Mouse (Mus musculus): ENCODE data around the gene Dpm3. TPM values are rescaled to one million over a fixed set of nuclear protein-coding genes. Genes with fewer than 3 reads are reported as not detected.

Gene Dpm3
- polyA plus RNA-seq, 1 experiment from 2014 or later: 88.7 TPM

- 73% methylated on average over 11 of the region's 11 CpGs for WGBS
Observed at GRCm38 (mm10) chr3:89296761-89297396, 37.7 kb downstream of the Dpm3 start.

GRCm38 (mm10) chr3:89298908-89299307, 39.8 kb downstream of the Dpm3 start:
- Histone ChIP-seq H3K9ac (no peak overlapping the region), H3K27me3 (no peaks in the 10 kb centered on the region), H3K36me3 (no peaks in the 10 kb centered on the region), H3K4me1 (replicated peaks) (peaks cover 10% of the 10 kb centered on the region), H3K4me3 (no peak overlapping the region), H3K27ac (no peak overlapping the region), H3K9me3 (replicated peaks) (no peaks in the 10 kb centered on the region), H3K4me2 (peak overlapping the region; percentile 66; the same call in 1 of the 2 replicates)
- WGBS: 80% methylated on average over 6 of the region's 6 CpGs
- no peak for ATAC-seq (replicated peaks; ENCODE audit: insufficient number of reproducible peaks, insufficient read depth, low FRiP score, low read depth)

More at GRCm38 (mm10) chr3:89296761-89297396, 37.7 kb downstream of the Dpm3 start:
- Histone ChIP-seq H3K4me3 (no peak overlapping the region), H3K9ac (no peak overlapping the region), H3K27ac (no peak overlapping the region), H3K9me3 (replicated peaks) (no peaks in the 10 kb centered on the region), H3K27me3 (no peaks in the 10 kb centered on the region), H3K4me1 (replicated peaks) (peaks cover 10% of the 10 kb centered on the region), H3K4me2 (no peak overlapping the region), H3K36me3 (no peaks in the 10 kb centered on the region)
- ATAC-seq (replicated peaks; ENCODE audit: insufficient number of reproducible peaks, insufficient read depth, low FRiP score, low read depth): no peak

DNA sequence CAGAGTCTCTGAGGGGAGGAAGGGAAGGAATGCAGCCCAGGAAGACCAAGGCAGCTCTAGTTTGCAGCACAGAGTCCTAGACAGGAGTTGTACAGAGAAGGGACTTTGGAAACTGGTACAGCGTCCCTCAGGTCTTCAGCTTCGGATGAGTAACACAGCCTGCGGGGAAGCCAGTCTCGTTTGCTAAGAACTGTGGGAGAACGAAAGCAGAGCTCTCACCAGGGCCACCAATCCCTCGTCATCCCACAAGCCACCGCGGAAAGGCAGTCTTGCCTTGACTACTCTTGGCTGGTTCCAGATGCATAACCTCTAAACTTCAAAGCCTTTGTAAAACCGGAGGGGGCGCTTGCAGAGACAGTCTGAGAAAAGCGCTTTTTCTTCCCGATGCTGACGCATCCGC, 40.3 kb downstream of the Dpm3 start:
- Histone ChIP-seq H3K4me2 (peak overlapping the region; percentile 66), H3K4me1 (replicated peaks) (peaks cover 10% of the 10 kb centered on the region), H3K27me3 (no peaks in the 10 kb centered on the region), H3K9ac (peak overlapping the region; percentile 34; the same call in 1 of the 2 replicates), H3K36me3 (no peaks in the 10 kb centered on the region), H3K9me3 (replicated peaks) (no peaks in the 10 kb centered on the region), H3K27ac (no peak overlapping the region), H3K4me3 (peak overlapping the region; percentile 42)
- under 1% methylated on average over 14 of the region's 14 CpGs for WGBS
- no peak for ATAC-seq (replicated peaks; ENCODE audit: insufficient number of reproducible peaks, insufficient read depth, low FRiP score, low read depth)

DNA sequence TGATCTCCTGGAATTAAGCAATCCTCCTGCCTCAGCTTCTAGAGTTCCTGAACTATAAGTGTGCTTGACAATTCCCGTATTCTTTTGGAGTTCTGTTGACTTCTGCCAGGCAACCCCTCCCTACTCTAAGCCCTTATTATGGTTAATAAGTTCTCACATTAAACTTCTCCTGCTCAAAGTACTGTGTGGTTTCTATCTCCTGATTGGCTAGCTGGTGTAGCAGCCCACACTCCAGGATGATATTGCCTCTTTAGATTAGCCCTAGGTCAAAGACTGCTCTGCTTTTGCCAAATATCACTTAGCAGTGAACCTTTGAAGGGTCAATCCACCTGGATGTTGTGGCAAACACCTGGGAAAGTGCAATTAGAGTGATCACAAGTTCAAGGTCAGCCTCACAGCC, 40.9 kb downstream of the Dpm3 start:
- Histone ChIP-seq H3K27me3 (no peaks in the 10 kb centered on the region), H3K9me3 (replicated peaks) (no peaks in the 10 kb centered on the region), H3K4me2 (peak overlapping the region; percentile 66), H3K9ac (0 out of 2 replicates have a peak overlapping the region, but pooled peaks have one; percentile 34), H3K36me3 (no peaks in the 10 kb centered on the region), H3K4me1 (replicated peaks) (peaks cover 10% of the 10 kb centered on the region), H3K27ac (no peak overlapping the region), H3K4me3 (peak overlapping the region; percentile 42)
- 40% methylated on average over 1 of the region's 1 CpGs for WGBS
- no peak for ATAC-seq (replicated peaks; ENCODE audit: insufficient number of reproducible peaks, insufficient read depth, low FRiP score, low read depth)

- no peak for ATAC-seq (replicated peaks; ENCODE audit: insufficient number of reproducible peaks, insufficient read depth, low FRiP score, low read depth)
- 62% methylated on average over 2 of the region's 2 CpGs for WGBS
- H3K9ac ChIP-seq: no peak overlapping the region
Observed at GRCm38 (mm10) chr3:89300514-89300913, 41.4 kb downstream of the Dpm3 start.

GRCm38 (mm10) chr3:89304440-89304839, 45.3 kb downstream of the Dpm3 start:
- ATAC-seq (replicated peaks; ENCODE audit: insufficient number of reproducible peaks, insufficient read depth, low FRiP score, low read depth): no peak
- H3K4me1 ChIP-seq (replicated peaks): peaks cover 9% of the 10 kb centered on the region
- WGBS: 58% methylated on average over 6 of the region's 6 CpGs
- no peak overlapping the region for H3K4me3 ChIP-seq
- no peaks in the 10 kb centered on the region for H3K27me3 ChIP-seq
- H3K4me2 ChIP-seq: no peak overlapping the region
- H3K9me3 ChIP-seq (replicated peaks): no peaks in the 10 kb centered on the region
- no peak overlapping the region for H3K9ac ChIP-seq
- H3K36me3 ChIP-seq: no peaks in the 10 kb centered on the region
- H3K27ac ChIP-seq: no peak overlapping the region

More at GRCm38 (mm10) chr3:89300514-89300913, 41.4 kb downstream of the Dpm3 start:
- Histone ChIP-seq H3K27ac (no peak overlapping the region), H3K27me3 (no peaks in the 10 kb centered on the region), H3K36me3 (no peaks in the 10 kb centered on the region), H3K4me3 (no peak overlapping the region), H3K9me3 (replicated peaks) (no peaks in the 10 kb centered on the region), H3K4me1 (replicated peaks) (peaks cover 10% of the 10 kb centered on the region), H3K4me2 (no peak overlapping the region)

- Histone ChIP-seq H3K27ac (no peak overlapping the region), H3K36me3 (no peaks in the 10 kb centered on the region), H3K9ac (no peak overlapping the region), H3K9me3 (replicated peaks) (no peaks in the 10 kb centered on the region), H3K4me3 (no peak overlapping the region), H3K27me3 (no peaks in the 10 kb centered on the region), H3K4me1 (replicated peaks) (peaks cover 2% of the 10 kb centered on the region; the same call in 1 of the 2 replicates), H3K4me2 (no peak overlapping the region)
- ATAC-seq (replicated peaks; ENCODE audit: insufficient number of reproducible peaks, insufficient read depth, low FRiP score, low read depth): no peak
- WGBS: 77% methylated on average over 4 of the region's 4 CpGs
Observed at GRCm38 (mm10) chr3:89305105-89305504, 45.9 kb downstream of the Dpm3 start.

DNA sequence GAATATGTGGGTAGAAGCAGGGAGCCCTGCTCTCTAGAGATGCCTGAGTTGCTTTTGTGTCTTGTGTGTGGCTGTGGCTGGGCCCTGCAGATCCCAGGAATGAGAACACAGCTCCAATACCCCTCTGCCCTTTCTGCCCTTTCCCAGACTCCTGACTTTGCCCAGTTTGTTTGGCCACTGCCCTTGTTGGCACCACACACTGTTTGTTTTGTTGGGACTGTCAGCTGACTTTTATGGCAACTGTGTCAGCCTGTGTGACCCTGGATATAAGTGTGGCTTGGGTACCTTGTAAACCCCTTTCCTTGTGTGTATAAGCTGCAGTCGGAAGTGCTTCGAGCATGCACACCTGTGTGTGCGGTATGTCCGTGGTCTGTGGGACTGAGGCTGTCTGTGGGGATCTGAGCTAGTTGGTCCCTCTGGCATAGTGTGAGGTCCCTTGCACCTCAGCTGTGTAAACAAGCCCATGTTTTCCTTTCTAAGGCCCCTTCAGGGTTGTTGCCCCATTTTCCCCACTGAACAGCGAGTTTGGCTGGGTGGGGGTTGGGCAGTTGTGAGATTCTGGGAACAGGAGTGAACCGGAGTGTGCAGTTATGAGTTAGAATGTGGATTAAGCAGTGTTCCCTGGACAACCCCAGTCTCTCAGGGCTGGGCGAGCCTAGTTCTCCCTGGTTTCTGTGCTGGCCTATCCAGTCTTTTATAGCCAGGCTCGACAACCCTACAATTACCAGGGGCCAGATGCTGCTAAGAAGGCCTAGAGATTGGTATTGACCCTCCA, 46.6 kb downstream of the Dpm3 start:
- H3K36me3 ChIP-seq: no peaks in the 10 kb centered on the region
- ATAC-seq (replicated peaks; ENCODE audit: insufficient number of reproducible peaks, insufficient read depth, low FRiP score, low read depth): no peak
- H3K27ac ChIP-seq: no peak overlapping the region
- WGBS: 77% methylated on average over 8 of the region's 8 CpGs
- no peaks in the 10 kb centered on the region for H3K9me3 ChIP-seq (replicated peaks)
- 0 out of 2 replicates have a peak, but pooled peaks cover 2% of the 10 kb centered on the region for H3K4me1 ChIP-seq (replicated peaks)
- no peak overlapping the region for H3K4me2 ChIP-seq
- no peak overlapping the region for H3K9ac ChIP-seq
- no peaks in the 10 kb centered on the region for H3K27me3 ChIP-seq
- no peak overlapping the region for H3K4me3 ChIP-seq

DNA sequence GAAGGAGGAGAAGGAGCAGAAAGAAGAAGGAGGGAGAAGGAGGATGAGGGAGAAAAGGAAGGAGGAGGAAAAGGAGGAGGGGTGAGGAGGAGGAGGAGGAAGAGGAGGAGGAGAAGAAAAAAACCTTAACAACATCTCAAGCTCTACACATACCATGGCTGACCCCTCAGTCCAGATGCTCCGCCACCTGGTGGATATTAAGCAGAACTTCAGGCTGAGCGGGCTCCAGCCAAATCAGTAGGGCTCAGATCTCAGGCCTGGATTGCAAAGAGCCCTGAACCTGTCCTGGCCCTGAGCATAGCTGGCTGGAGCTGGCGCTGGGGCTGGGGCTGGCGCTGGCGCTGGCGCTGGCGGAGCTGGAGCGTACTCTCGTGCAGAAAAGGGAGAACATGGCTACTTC, 48.9 kb downstream of the Dpm3 start:
- Histone ChIP-seq H3K4me3 (no peak overlapping the region), H3K27me3 (no peaks in the 10 kb centered on the region), H3K27ac (no peak overlapping the region), H3K4me2 (no peak overlapping the region), H3K4me1 (replicated peaks) (0 out of 2 replicates have a peak, but pooled peaks cover 2% of the 10 kb centered on the region), H3K9ac (no peak overlapping the region), H3K9me3 (replicated peaks) (no peaks in the 10 kb centered on the region), H3K36me3 (no peaks in the 10 kb centered on the region)
- 4% methylated on average over 9 of the region's 9 CpGs for WGBS
- ATAC-seq (replicated peaks; ENCODE audit: insufficient number of reproducible peaks, insufficient read depth, low FRiP score, low read depth): peak; percentile 84

GRCm38 (mm10) chr3:89314340-89314739, 55.2 kb downstream of the Dpm3 start:
- no peak overlapping the region for H3K4me3 ChIP-seq
- peaks cover 37% of the 10 kb centered on the region for H3K4me1 ChIP-seq (replicated peaks)
- H3K27ac ChIP-seq: no peak overlapping the region
- no peaks in the 10 kb centered on the region for H3K36me3 ChIP-seq
- no peak for ATAC-seq (replicated peaks; ENCODE audit: insufficient number of reproducible peaks, insufficient read depth, low FRiP score, low read depth)
- 0 out of 2 replicates have a peak overlapping the region, but pooled peaks have one; percentile 73 for H3K4me2 ChIP-seq
- H3K9me3 ChIP-seq (replicated peaks): no peaks in the 10 kb centered on the region
- 47% methylated on average over 5 of the region's 5 CpGs for WGBS
- peaks cover 29% of the 10 kb centered on the region for H3K27me3 ChIP-seq
- H3K9ac ChIP-seq: no peak overlapping the region

- no peaks in the 10 kb centered on the region for H3K9me3 ChIP-seq (replicated peaks)
- peaks cover 42% of the 10 kb centered on the region for H3K4me1 ChIP-seq (replicated peaks)
- H3K27me3 ChIP-seq: peaks cover 33% of the 10 kb centered on the region
- H3K27ac ChIP-seq: no peak overlapping the region
- 51% methylated on average over 2 of the region's 2 CpGs for WGBS
- H3K9ac ChIP-seq: 0 out of 2 replicates have a peak overlapping the region, but pooled peaks have one; percentile 39
- no peaks in the 10 kb centered on the region for H3K36me3 ChIP-seq
- H3K4me2 ChIP-seq: peak overlapping the region; percentile 73
- H3K4me3 ChIP-seq: peak overlapping the region; percentile 42
- ATAC-seq (replicated peaks; ENCODE audit: insufficient number of reproducible peaks, insufficient read depth, low FRiP score, low read depth): 0 out of 2 replicates have a peak, but pooled peaks have one; percentile 9
Observed at GRCm38 (mm10) chr3:89314791-89315190, 55.6 kb downstream of the Dpm3 start.
